Mouse (Mus musculus) kidney, embryonic 16.5 days (tissue): Measurements from ENCODE around the gene Fam131a. TPM values are rescaled to one million over a fixed set of nuclear protein-coding genes. Genes with fewer than 3 reads are reported as not detected.

Experiments used
- ATAC-seq: fragments of 200-750 bp; cut with Nextera tagmentation; 2 replicates; pipeline ENCODE4 v1.8.0; 2017; ENCODE audit warnings: moderate TSS enrichment; ENCODE audit not compliant: low FRiP score, low TSS enrichment
- H3K27ac ChIP-seq: fragments of 300-500 bp; sonication (generic); 2 replicates; pipeline ENCODE4 v1.5.1; 2014; ENCODE audit warnings: low read length
- H3K27me3 ChIP-seq: fragments of 300-500 bp; sonication (generic); 2 replicates; pipeline ENCODE4 v1.6.1; 2014; ENCODE audit warnings: low read length, control low read depth, mixed read lengths; ENCODE audit not compliant: insufficient read depth
- H3K36me3 ChIP-seq: fragments of 300-500 bp; sonication (generic); 2 replicates; pipeline ENCODE4 v1.6.1; 2014; ENCODE audit warnings: low read length, control low read depth, mixed read lengths; ENCODE audit not compliant: insufficient read depth
- H3K4me1 ChIP-seq: fragments of 300-500 bp; sonication (generic); 2 replicates; pipeline ENCODE4 v1.6.1; 2014; ENCODE audit warnings: low read length, control low read depth, mixed read lengths; ENCODE audit not compliant: insufficient read depth
- H3K4me2 ChIP-seq: fragments of 300-500 bp; sonication (generic); replicated peaks from 2 replicates; pipeline ENCODE4 v1.6.1; 2014; ENCODE audit warnings: low read depth, low read length
- H3K4me3 ChIP-seq: fragments of 300-500 bp; sonication (generic); 2 replicates; pipeline ENCODE4 v1.5.1; 2014; ENCODE audit warnings: mild to moderate bottlenecking, low read length
- H3K9ac ChIP-seq: fragments of 300-500 bp; sonication (generic); replicated peaks from 2 replicates; pipeline ENCODE4 v1.6.1; 2014; ENCODE audit warnings: low read length
- H3K9me3 ChIP-seq: fragments of 300-500 bp; sonication (generic); 2 replicates; pipeline ENCODE4 v1.6.1; 2016; ENCODE audit warnings: low read length, control low read depth
- WGBS: fragments of 180-500 bp; shearing (Covaris S2); extraction: QIAGEN DNeasy Blood & Tissue Kit; methylation state at CpG from one replicate; pipeline ENCODE4 v1.1.7; 2014; 5-methylcytosine and 5-hydroxymethylcytosine counted together
- polyA plus RNA-seq: library from polyadenylated mRNA; unstranded; fragments of >200 nt; fragmentation: Nextera tagmentation; extraction: Ambion mirVana; gene quantifications from 2 replicates; pipeline ENCODE4 v1.2.1, GENCODE M21; 2015

The Fam131a gene
- polyA plus RNA-seq, 1 experiment from 2014 or later, result 7.6 TPM

DNA sequence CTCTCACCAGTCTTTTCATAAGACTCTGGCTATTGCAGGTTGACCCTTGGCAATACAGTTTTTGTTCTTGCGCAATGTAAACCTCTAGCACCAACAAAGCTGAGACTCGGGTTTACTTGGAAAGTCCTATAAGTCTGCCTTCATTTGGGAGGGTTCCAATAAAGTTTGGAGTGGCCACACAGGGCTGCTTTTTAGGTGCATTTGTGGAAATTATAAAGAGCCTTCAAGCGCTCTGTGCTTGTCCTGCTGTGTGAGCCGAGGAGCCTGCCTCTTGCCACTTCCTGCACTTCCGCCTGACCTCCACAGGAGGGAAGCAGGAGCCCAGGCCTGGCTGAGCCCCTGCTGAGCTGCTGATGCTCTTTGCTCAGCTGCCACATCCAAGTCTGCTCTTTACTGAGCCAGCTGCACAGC, 31.3 kb downstream of the Fam131a start:
- H3K27ac ChIP-seq, result no peak overlapping the region
- ATAC-seq, result peak; percentile 73
- H3K4me2 ChIP-seq, result no peak overlapping the region
- H3K27me3 ChIP-seq, result no peaks in the 10 kb centered on the region
- H3K4me1 ChIP-seq, result no peaks in the 10 kb centered on the region
- 39% methylated on average over 5 of the region's 5 CpGs for WGBS
- H3K9me3 ChIP-seq, result no peaks in the 10 kb centered on the region
- peaks cover 9% of the 10 kb centered on the region; the same call in 1 of the 2 replicates for H3K36me3 ChIP-seq
- H3K9ac ChIP-seq, result no peak overlapping the region
- no peak overlapping the region for H3K4me3 ChIP-seq

DNA sequence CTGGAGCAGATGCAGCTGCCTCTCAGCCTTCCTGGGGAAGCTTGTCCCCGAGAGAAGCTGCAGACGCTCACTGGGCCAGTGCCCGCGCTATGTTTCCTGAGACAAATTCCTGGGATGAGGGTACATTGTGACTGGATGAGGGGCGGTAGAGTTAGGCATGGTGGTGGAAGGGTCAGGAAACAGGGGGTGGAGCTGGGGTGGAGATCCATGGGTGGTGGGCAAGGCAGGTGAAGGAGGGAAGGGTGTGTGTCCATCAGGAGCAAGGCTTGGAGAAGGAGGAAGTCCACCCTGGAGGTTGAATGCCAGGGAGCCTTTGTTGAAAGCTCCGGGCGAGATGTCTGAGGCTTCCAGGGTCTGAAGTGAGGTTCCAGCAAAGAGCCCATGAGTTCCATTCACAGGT, 32.3 kb downstream of the Fam131a start:
- 86% methylated on average over 7 of the region's 7 CpGs for WGBS
- Histone ChIP-seq H3K27me3 (no peaks in the 10 kb centered on the region), H3K4me1 (0 out of 2 replicates have a peak, but pooled peaks cover 7% of the 10 kb centered on the region), H3K4me2 (no peak overlapping the region), H3K36me3 (peaks cover 5% of the 10 kb centered on the region; the same call in 1 of the 2 replicates), H3K27ac (no peak overlapping the region), H3K9ac (no peak overlapping the region), H3K4me3 (no peak overlapping the region), H3K9me3 (no peaks in the 10 kb centered on the region)
- no peak for ATAC-seq

DNA sequence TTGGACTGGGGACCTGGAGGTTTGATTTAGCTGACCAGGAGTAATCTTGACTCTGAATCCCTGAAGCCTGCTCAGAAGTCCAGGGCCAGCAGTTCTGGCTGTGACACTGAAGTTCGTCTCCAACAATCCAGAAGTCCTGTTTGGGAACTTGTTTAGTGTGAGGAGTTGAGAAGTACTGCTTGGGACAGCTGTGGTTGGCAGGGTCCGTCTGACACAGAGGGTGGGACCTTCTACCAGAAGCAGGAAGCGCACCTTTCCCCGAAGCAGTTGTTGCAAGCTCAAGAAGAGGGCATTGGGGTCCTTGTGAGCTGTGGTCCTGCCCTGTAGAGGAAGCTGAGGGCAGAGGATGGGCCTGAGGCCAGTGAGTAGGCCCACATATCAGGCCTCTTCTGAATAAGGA, 32.7 kb downstream of the Fam131a start:
- WGBS, result 83% methylated on average over 4 of the region's 4 CpGs
- Histone ChIP-seq H3K4me2 (no peak overlapping the region), H3K9me3 (no peaks in the 10 kb centered on the region), H3K27ac (no peak overlapping the region), H3K4me1 (0 out of 2 replicates have a peak, but pooled peaks cover 9% of the 10 kb centered on the region), H3K36me3 (peaks cover under 1% of the 10 kb centered on the region; the same call in 1 of the 2 replicates), H3K4me3 (no peak overlapping the region), H3K9ac (no peak overlapping the region), H3K27me3 (no peaks in the 10 kb centered on the region)
- ATAC-seq, result no peak

DNA sequence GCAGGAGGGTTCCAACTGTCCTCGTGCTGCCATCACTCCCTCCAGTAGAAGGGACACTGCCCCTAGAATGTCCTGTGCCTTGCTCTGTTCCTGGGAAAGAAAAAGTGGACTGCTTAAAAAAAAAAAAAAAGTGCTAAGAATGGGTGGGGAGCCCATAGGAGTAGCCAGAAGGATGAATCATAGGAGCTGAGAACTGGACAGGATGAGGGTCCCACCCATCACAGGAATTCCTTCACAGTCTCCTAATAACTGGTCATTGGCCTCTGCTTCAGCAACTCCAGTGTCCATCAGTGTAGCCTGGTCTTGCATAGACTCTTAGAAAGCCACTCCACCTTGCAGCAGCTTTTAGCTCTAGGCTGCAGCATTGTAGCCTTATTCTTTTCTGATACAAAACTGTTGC, 33.3 kb downstream of the Fam131a start:
- Histone ChIP-seq H3K27ac (no peak overlapping the region), H3K9ac (no peak overlapping the region), H3K4me3 (no peak overlapping the region), H3K4me2 (no peak overlapping the region), H3K27me3 (no peaks in the 10 kb centered on the region), H3K9me3 (no peaks in the 10 kb centered on the region), H3K36me3 (no peaks in the 10 kb centered on the region; the same call in 1 of the 2 replicates), H3K4me1 (0 out of 2 replicates have a peak, but pooled peaks cover 9% of the 10 kb centered on the region)
- WGBS, result 64% methylated on average over 1 of the region's 1 CpGs
- no peak for ATAC-seq

DNA sequence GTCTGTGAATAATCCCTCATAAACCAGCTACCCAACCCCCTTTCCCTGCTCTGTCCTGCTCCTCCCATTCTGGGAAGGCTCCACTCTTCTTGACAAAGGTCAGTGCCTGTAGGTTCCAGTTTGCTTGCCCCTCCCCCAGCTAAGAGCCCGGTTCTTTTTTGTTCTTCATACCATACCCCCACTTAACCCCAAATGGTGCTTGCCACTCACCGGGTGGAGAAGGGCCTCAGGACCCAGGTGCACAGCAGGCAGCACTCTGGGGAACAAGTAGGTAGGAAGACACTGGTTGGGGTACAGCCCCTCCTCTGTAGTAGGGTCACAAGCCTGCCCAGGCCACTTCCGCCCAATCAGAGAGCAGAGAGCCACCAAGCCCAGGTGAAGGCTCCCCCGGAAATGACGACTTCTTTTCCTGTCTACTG, 37.3 kb downstream of the Fam131a start:
- no peak overlapping the region for H3K9ac ChIP-seq
- H3K9me3 ChIP-seq, result no peaks in the 10 kb centered on the region
- ATAC-seq, result no peak
- H3K4me2 ChIP-seq, result no peak overlapping the region
- H3K27ac ChIP-seq, result no peak overlapping the region
- H3K4me1 ChIP-seq, result peaks cover 28% of the 10 kb centered on the region
- no peak overlapping the region for H3K4me3 ChIP-seq
- peaks cover 22% of the 10 kb centered on the region for H3K27me3 ChIP-seq
- H3K36me3 ChIP-seq, result no peaks in the 10 kb centered on the region
- WGBS, result 32% methylated on average over 5 of the region's 5 CpGs

DNA sequence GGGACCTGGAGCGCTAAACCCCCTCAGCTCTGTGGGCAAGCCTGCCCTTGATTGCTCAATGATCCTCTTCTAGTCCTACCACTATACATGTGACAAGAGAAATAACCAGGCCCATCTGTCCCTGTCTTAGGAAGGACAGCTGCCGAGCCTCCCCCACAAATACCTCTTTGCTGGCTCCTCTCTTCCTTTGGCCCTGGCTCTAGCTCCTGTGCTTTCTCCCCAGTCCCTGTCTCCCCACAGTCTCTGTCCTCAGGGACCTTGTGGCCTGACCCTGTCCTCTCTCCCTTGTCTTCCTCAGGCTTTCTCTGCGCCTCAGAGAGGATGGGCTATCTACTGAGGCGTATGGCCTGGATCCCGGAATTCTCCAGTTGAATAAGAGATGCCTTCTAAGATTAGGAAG, 38.6 kb downstream of the Fam131a start:
- Histone ChIP-seq H3K4me1 (peaks cover 28% of the 10 kb centered on the region), H3K27ac (no peak overlapping the region), H3K9ac (no peak overlapping the region), H3K4me2 (no peak overlapping the region), H3K27me3 (peaks cover 32% of the 10 kb centered on the region), H3K4me3 (no peak overlapping the region), H3K36me3 (no peaks in the 10 kb centered on the region), H3K9me3 (no peaks in the 10 kb centered on the region)
- 50% methylated on average over 5 of the region's 5 CpGs for WGBS
- no peak for ATAC-seq

DNA sequence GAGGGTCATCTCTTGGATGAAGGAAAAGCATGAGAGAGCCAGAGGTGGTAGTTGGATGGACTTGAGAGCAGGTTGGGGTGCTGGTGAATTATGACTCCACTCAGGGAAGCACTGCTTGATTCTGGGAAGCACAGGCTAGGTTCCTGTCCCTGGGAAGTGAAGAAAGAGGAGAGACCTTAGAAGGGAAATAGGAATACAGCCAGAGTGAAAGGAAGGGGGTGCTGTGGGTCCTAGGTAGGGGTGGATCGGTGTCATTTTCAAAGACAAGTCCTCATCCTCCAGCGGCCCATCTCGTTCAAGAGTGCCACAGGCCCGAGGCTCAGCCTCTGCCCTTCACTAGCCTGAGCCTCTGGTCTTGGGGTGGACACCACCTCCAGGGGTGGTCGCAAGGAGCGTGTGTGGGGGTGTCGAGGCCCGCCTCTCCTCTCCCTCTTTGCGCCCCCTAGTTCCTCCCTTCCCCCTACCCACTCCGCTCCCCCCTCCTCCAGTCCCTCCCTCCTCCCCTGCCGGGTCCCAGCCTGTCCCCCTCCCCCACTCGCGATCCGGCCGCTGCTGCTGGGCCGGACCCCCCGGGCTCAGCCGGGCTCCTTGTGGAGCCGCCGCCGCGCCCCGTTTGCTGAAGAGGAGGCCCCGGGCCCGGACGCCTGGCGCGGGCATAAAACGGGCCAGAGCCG, 39.3 kb downstream of the Fam131a start:
- Histone ChIP-seq H3K9ac (peak overlapping the region; percentile 80), H3K4me3 (peak overlapping the region; percentile 68), H3K4me2 (peak overlapping the region; percentile 100), H3K4me1 (peaks cover 28% of the 10 kb centered on the region), H3K27me3 (peaks cover 32% of the 10 kb centered on the region), H3K36me3 (no peaks in the 10 kb centered on the region), H3K27ac (peak overlapping the region; percentile 80), H3K9me3 (no peaks in the 10 kb centered on the region)
- 0% methylated on average over 28 of the region's 30 CpGs for WGBS
- ATAC-seq, result peak; percentile 53

DNA sequence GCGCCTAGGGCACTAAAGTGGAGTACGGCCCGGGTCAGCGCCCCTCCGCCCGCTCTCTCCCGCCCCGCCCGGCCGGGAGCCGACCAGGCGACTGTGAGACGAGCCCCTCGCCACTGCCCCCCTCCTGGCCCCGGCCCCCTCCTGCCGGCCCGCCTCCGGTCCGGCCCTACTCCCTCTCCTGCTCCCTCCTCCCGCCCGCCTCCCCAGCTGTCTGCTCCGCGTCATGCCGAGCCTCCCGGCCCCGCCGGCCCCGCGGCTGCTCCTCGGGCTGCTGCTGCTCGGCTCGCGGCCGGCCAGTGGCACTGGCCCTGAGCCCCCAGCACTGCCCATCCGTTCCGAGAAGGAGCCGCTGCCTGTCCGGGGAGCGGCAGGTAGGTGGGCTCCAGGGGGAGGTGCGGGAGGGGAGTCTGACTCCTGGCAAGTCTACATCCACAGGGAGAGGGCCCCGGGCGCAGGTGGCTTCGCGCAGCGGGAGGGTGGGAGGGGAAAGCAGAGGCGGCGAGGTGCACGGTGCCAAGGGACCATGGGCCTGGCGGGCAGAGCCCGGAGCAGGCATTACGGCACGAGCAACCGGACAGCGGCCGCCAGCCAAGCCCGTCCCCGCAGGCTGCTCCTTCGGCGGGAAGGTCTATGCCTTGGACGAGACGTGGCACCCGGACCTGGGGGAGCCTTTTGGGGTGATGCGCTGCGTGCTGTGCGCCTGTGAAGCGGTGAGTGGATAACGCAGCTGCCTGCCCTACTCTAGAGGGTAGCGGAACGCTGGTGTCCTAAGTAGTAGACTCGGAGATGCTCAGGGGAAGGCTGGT, 40.1 kb downstream of the Fam131a start, which contains the start of gene Chrd:
TSS of gene Chrd (plus strand) at position 203 of the 806 bp plus-strand sequence.
- H3K9ac ChIP-seq, result peak within 1 kb of the TSS; percentile 80
- under 1% methylated on average over 38 of the region's 70 CpGs for WGBS
- H3K4me3 ChIP-seq, result peak within 1 kb of the TSS; percentile 68
- peak within 1 kb of the TSS; percentile 80 for H3K27ac ChIP-seq
- ATAC-seq, result peak; percentile 89
- H3K4me2 ChIP-seq, result peak within 1 kb of the TSS; percentile 100
- H3K27me3 ChIP-seq, result peaks cover 32% of the 10 kb centered on the region
- no peaks in the 10 kb centered on the region for H3K36me3 ChIP-seq
- no peaks in the 10 kb centered on the region for H3K9me3 ChIP-seq
- peaks cover 28% of the 10 kb centered on the region for H3K4me1 ChIP-seq

DNA sequence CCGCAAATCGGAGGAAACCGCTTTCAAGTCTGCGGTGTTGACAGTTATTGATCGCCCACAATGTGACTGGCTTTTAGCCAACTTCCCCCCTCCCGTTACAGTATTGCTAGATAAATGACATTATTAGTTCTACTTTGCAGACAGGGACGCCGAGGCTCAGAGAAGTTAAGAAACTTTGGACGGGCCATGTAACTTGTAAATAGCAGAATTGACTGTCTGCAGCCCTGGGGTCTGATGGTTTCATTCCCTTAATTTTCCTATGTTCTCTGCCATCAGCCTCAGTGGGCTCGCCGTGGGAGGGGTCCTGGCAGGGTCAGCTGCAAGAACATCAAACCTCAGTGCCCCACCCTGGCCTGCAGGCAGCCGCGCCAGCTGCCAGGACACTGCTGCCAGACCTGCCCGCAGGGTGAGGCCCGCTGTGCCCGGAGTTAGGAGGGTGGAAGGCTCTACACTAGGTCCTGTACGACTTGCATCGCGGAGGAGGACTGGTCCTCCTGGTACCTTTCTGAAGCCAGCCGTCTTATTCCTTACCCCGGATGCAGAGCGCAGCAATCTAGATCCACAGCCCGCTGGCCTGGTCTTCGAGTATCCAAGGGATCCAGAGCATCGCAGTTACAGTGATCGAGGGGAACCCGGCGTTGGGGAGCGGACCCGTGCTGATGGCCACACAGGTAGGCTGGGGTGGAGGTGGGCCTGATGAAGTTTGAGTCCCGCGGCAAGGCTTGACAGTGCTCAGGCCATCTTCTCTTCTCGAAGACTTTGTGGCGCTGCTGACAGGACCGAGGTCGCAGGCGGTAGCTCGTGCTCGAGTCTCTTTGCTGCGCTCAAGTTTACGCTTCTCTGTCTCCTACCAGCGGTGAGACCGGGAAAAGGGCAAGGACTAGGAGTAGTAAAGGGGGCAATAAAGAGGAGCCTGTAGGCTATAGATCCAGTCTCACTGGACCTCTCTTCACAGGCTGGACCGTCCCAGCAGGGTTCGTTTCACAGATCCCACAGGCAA, 41.0 kb downstream of the Fam131a start, which contains the start of gene Thpo:
TSS of gene Thpo (minus strand) at position 781 of the 1,000 bp plus-strand sequence.
- peak within 1 kb of the TSS; percentile 80 for H3K9ac ChIP-seq
- no peaks in the 10 kb centered on the region for H3K9me3 ChIP-seq

More for the DNA sequence above, 41.0 kb downstream of the Fam131a start, which contains the start of gene Thpo:
- H3K36me3 ChIP-seq, result no peaks in the 10 kb centered on the region
- no peak within 1 kb of the TSS for H3K27ac ChIP-seq
- 3% methylated on average over 45 of the region's 45 CpGs for WGBS
- H3K4me3 ChIP-seq, result peak within 1 kb of the TSS; percentile 68
- H3K4me2 ChIP-seq, result peak within 1 kb of the TSS; percentile 100
- H3K27me3 ChIP-seq, result peaks cover 32% of the 10 kb centered on the region
- ATAC-seq, result no peak
- H3K4me1 ChIP-seq, result peaks cover 28% of the 10 kb centered on the region
